Mouse (Mus musculus) bone marrow, adult 2 months (tissue): Measurements from ENCODE around the gene Olfr784. TPM values are rescaled to one million over a fixed set of nuclear protein-coding genes. Genes with fewer than 3 reads are reported as not detected.
"Not testable (repeated sequence)": the region's sequence is repeated elsewhere in the genome, so short reads cannot be mapped to it uniquely, and the experiment has no call there.

ENCODE experiments used
- H3K27ac ChIP-seq: fragments of 200-500 bp; 2 replicates; pipeline ENCODE4 v1.5.1; 2012; ENCODE audit warnings: low read depth, mild to moderate bottlenecking, control low read depth, inconsistent platforms, low read length; ENCODE audit not compliant: control insufficient read depth, poor library complexity, insufficient read depth
- H3K4me1 ChIP-seq: fragments of 200-500 bp; 2 replicates; pipeline ENCODE4 v1.6.1; 2011; ENCODE audit warnings: low read length; ENCODE audit not compliant: control insufficient read depth, insufficient read depth
- H3K4me3 ChIP-seq: fragments of 200-500 bp; replicated peaks from 2 replicates; pipeline ENCODE3; 2011; ENCODE audit warnings: mild to moderate bottlenecking, low read depth, low read length, control low read depth; ENCODE audit not compliant: control insufficient read depth
- CTCF ChIP-seq: fragments of 200-500 bp; IDR thresholded peaks from 2 replicates; pipeline ENCODE4 v1.5.1; 2011; ENCODE audit warnings: low read length, control low read depth; ENCODE audit not compliant: control insufficient read depth, insufficient read depth
- POLR2A ChIP-seq: fragments of 200-500 bp; IDR thresholded peaks from 2 replicates; pipeline ENCODE4 v1.6.1; 2011; ENCODE audit warnings: low read depth, mild to moderate bottlenecking, control low read depth, low read length, borderline replicate concordance; ENCODE audit not compliant: control insufficient read depth
- WGBS: fragments of 180-500 bp; shearing (Covaris S2); methylation state at CpG from one replicate; pipeline ENCODE4 v1.1.7; 2018; 5-methylcytosine and 5-hydroxymethylcytosine counted together
- polyA plus RNA-seq: library from polyadenylated mRNA; stranded (reverse); fragments of >200 nt; gene quantifications from 2 replicates; pipeline ENCODE4 v1.2.4, GENCODE M21; 2011; ENCODE audit warnings: low replicate concordance; ENCODE audit not compliant: missing spikeins, insufficient read depth, insufficient read length

The Olfr784 gene
- not detected in 2 replicates for polyA plus RNA-seq

GRCm38 (mm10) chr10:129383783-129384182 is at the start of gene Olfr784:
Gene Olfr784, plus strand, starts transcription at chr10:129384083.
- H3K27ac ChIP-seq, result no peak within 1 kb of the TSS
- H3K4me1 ChIP-seq, result no peaks in the 10 kb centered on the region
- no peak for TF ChIP-seq POLR2A
- TF ChIP-seq CTCF, result no peak
- no peak within 1 kb of the TSS for H3K4me3 ChIP-seq

- no peak for TF ChIP-seq CTCF
- TF ChIP-seq POLR2A, result no peak
- H3K4me1 ChIP-seq, result no peaks in the 10 kb centered on the region
- 87% methylated on average over 3 of the region's 3 CpGs for WGBS
- no peak within 1 kb of the TSS for H3K4me3 ChIP-seq
- no peak within 1 kb of the TSS for H3K27ac ChIP-seq
Observed at GRCm38 (mm10) chr10:129348550-129348949, 35.3 kb upstream of the Olfr784 start, which contains the start of gene Olfr782. Gene Olfr782, plus strand, starts transcription at chr10:129348850.

GRCm38 (mm10) chr10:129352475-129352874 is 31.4 kb upstream of the Olfr784 start:
- 63% methylated on average over 2 of the region's 2 CpGs for WGBS
- H3K4me3 ChIP-seq, H3K27ac ChIP-seq, H3K4me1 ChIP-seq: not testable (repeated sequence)

- not testable (repeated sequence) for H3K4me1 ChIP-seq, H3K4me3 ChIP-seq, H3K27ac ChIP-seq
- whole genome bisulfite sequencing, result 71% methylated on average over 4 of the region's 4 CpGs
Observed at GRCm38 (mm10) chr10:129356496-129356895, 27.4 kb upstream of the Olfr784 start.

GRCm38 (mm10) chr10:129357307-129357706 is 26.6 kb upstream of the Olfr784 start:
- TF ChIP-seq CTCF, result no peak
- no peak for TF ChIP-seq POLR2A
- no peaks in the 10 kb centered on the region for H3K4me1 ChIP-seq
- no peak overlapping the region for H3K27ac ChIP-seq
- WGBS, result 68% methylated on average over 5 of the region's 5 CpGs
- H3K4me3 ChIP-seq, result no peak overlapping the region

GRCm38 (mm10) chr10:129374051-129374450 is 9.8 kb upstream of the Olfr784 start:
- not testable (repeated sequence) for H3K4me3 ChIP-seq, H3K4me1 ChIP-seq, H3K27ac ChIP-seq
- WGBS, result 70% methylated on average over 5 of the region's 5 CpGs

- WGBS, result 47% methylated on average over 5 of the region's 5 CpGs
- H3K4me3 ChIP-seq, result no peak overlapping the region
- TF ChIP-seq CTCF, result no peak
- TF ChIP-seq POLR2A, result no peak
- H3K27ac ChIP-seq, result no peak overlapping the region
- no peaks in the 10 kb centered on the region for H3K4me1 ChIP-seq
Observed at GRCm38 (mm10) chr10:129400892-129401291, 17.0 kb downstream of the Olfr784 start.

- H3K4me3 ChIP-seq, result no peak within 1 kb of the TSS
- TF ChIP-seq POLR2A (no peak), CTCF (no peak)
Observed at GRCm38 (mm10) chr10:129405126-129405525, 21.2 kb downstream of the Olfr784 start, which contains the start of gene Olfr785. Gene Olfr785, plus strand, starts transcription at chr10:129405426.

GRCm38 (mm10) chr10:129427006-129427405 is 43.1 kb downstream of the Olfr784 start, which contains the start of gene Olfr786:
Gene Olfr786, plus strand, starts transcription at chr10:129427306.
- TF ChIP-seq CTCF (no peak), POLR2A (no peak)

More at GRCm38 (mm10) chr10:129405126-129405525, 21.2 kb downstream of the Olfr784 start, which contains the start of gene Olfr785:
- WGBS, result 48% methylated on average over 2 of the region's 2 CpGs
- Histone ChIP-seq H3K27ac (no peak within 1 kb of the TSS), H3K4me1 (no peaks in the 10 kb centered on the region)

More at GRCm38 (mm10) chr10:129427006-129427405, 43.1 kb downstream of the Olfr784 start, which contains the start of gene Olfr786:
- H3K4me3 ChIP-seq, result no peak within 1 kb of the TSS
- H3K4me1 ChIP-seq, result no peaks in the 10 kb centered on the region
- no peak within 1 kb of the TSS for H3K27ac ChIP-seq

Other genes with a start within 250 kb of the Olfr784 start
- gene Olfr770, start 245.1 kb upstream of the Olfr784 start, polyA plus RNA-seq, result not detected in 2 replicates
- gene Olfr771, start 219.3 kb upstream of the Olfr784 start, polyA plus RNA-seq, result not detected in 2 replicates
- 0.43 TPM in 1 of 2 replicates, not detected in the other for gene Olfr772, start 206.2 kb upstream of the Olfr784 start, polyA plus RNA-seq
- not detected in 2 replicates for gene Olfr773, start 196.7 kb upstream of the Olfr784 start, polyA plus RNA-seq
- not detected in 2 replicates for gene Olfr774, start 147.9 kb upstream of the Olfr784 start, polyA plus RNA-seq
- gene Olfr775, start 135.7 kb upstream of the Olfr784 start, polyA plus RNA-seq, result not detected in 2 replicates
- not detected in 2 replicates for gene Olfr776, start 125.0 kb upstream of the Olfr784 start, polyA plus RNA-seq
- not detected in 2 replicates for gene Olfr777, start 112.6 kb upstream of the Olfr784 start, polyA plus RNA-seq
- gene Olfr780, start 66.0 kb upstream of the Olfr784 start, polyA plus RNA-seq, result not detected in 2 replicates
- gene Olfr781, start 55.2 kb upstream of the Olfr784 start, polyA plus RNA-seq, result not detected in 2 replicates
- not detected in 2 replicates for gene Olfr782, start 35.2 kb upstream of the Olfr784 start, polyA plus RNA-seq
- not detected in 2 replicates for gene Olfr785, start 21.3 kb downstream of the Olfr784 start, polyA plus RNA-seq
- gene Olfr786, start 43.2 kb downstream of the Olfr784 start, polyA plus RNA-seq, result not detected in 2 replicates
- 0.70 TPM in 1 of 2 replicates, not detected in the other for gene Olfr787, start 77.8 kb downstream of the Olfr784 start, polyA plus RNA-seq
- gene Olfr788, start 86.9 kb downstream of the Olfr784 start, polyA plus RNA-seq, result not detected in 2 replicates
- not detected in 2 replicates for gene Olfr789, start 100.7 kb downstream of the Olfr784 start, polyA plus RNA-seq
- gene Olfr790, start 114.4 kb downstream of the Olfr784 start, polyA plus RNA-seq, result not detected in 2 replicates
- not detected in 2 replicates for gene Olfr791, start 137.7 kb downstream of the Olfr784 start, polyA plus RNA-seq
- gene Olfr792, start 155.1 kb downstream of the Olfr784 start, polyA plus RNA-seq, result not detected in 2 replicates
- not detected in 2 replicates for gene Olfr794, start 183.6 kb downstream of the Olfr784 start, polyA plus RNA-seq
- not detected in 2 replicates for gene Olfr796, start 228.5 kb downstream of the Olfr784 start, polyA plus RNA-seq
- gene Olfr798, start 243.9 kb downstream of the Olfr784 start, polyA plus RNA-seq, result not detected in 2 replicates